Mouse (Mus musculus): ENCODE measurements around the gene Olfr810. TPM values are rescaled to one million over a fixed set of nuclear protein-coding genes. Genes with fewer than 3 reads are reported as not detected.

Gene Olfr810
- total RNA-seq (2015) (not detected in 2 replicates), total RNA-seq (2017) (not detected in 2 replicates)

DNA sequence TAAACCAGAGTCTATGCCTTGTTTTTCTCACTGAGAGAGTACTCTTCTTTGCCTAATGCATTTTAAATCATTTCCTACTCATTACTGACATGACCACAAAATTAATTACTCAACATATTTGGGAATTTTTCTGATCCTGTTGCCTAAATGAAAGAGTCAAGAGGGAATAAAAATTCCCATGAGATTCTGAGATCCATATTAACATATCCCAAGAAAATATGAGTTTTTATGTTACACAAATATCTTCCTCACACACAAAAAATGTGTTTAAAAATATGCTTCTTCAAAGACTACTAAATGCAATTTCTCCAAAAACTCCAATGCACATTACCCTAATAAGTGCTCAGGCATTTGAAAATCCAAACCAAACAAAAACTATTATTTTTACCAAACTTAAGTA is at the start of gene Olfr810:
Gene Olfr810 (minus strand): TSS at position 101 of the 400 bp plus-strand sequence.
- ATAC-seq (replicated peaks; ENCODE audit: poor library complexity), result no peak

DNA sequence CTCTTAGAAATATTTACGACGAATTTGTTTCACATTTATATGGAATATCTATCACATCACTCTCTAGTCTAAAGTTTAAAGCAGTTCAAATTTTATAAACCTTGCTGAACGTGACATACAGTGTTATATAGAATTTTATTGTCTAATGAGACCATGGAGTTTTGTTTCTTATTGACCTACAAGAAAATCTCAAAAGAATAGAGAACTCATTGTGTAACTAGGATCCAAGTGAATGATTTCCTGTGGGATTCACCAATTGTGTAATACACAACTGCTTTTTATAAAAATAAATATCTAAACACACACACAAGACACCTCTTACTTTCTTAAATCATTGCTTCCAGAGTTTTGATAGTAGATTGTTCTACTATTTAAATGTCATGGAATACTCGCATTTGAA is 9.6 kb upstream of the Olfr810 start, which contains the start of gene Olfr811:
Gene Olfr811 (minus strand): TSS at position 101 of the 400 bp plus-strand sequence.
- no peak for ATAC-seq (replicated peaks; ENCODE audit: poor library complexity)

DNA sequence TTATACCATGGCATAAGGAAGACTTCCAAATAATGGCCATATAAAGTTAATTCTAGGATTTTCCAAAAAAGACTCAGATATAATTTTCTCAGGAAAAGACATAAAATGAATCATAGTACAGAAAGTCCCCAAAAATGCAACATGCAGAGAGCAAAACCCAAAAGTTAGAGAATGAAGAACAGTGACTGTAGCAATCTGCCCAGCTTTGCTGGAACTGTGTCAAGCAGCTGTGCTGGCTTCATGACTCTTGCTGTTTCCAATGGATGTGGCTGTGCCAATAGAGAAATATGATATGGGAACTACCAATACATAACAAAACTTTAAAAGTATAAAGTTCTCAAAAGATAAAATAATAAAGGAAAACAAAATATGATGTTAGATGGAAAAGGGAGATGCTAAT is 16.6 kb downstream of the Olfr810 start:
- ATAC-seq (replicated peaks; ENCODE audit: poor library complexity), result no peak

DNA sequence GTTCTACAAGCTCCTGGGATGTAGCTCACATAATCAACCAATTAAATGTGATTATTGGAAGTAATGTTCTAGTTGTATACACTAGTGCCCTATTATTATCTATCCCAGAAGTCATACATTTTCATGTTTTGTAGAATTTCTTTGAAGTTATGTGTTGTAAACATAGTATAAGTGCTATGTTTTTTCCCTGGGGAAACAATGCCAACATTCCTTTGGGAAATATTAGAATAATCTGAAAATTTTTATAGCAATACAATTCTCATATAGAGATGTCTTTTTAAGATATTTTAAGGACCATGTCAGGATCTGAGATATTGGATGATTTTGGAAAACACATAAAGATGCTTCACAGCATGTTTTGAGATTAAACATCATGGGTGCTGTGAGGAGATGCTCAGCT is 20.4 kb downstream of the Olfr810 start, which contains the start of gene Olfr809:
Gene Olfr809 (plus strand): TSS at position 301 of the 400 bp plus-strand sequence.
- ATAC-seq (replicated peaks; ENCODE audit: poor library complexity), result no peak

DNA sequence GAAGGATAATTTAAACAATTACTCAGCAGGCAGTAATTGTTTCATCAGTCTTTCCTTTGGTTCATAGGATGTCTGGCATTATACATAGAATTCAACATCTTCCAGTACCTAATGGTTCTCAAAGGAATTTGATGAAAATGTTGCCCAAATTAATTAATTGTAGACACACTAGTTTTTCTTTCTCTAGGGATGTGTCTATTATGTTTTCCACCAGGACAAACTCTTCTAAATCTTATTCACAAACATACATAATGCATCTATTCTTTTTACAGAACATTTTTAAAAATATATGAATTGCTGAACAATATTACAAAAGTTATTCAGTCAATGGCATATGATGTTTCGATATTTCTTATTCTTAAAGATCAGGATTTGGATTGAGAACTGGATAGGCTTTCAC is 29.5 kb downstream of the Olfr810 start, which contains the start of gene Olfr808:
Gene Olfr808 (plus strand): TSS at position 301 of the 400 bp plus-strand sequence.
- no peak for ATAC-seq (replicated peaks; ENCODE audit: poor library complexity)

DNA sequence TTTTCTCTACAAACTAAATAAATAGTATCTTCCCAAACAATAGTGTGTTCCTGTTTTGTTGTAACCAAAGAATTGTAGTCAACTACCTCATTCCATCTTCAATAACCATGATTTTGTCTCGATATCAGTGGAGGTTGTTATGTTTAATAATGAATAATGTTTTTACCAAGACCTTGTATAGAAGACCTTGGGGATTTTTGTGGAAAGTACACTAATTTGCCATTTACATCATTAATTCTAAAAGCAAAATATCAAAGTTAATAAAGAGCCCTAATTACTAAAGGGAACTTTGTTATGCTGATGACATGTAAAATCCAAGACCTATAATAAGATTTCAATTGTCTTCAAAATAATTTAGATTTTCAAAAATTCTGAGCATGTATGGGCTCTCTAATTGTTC is 37.0 kb downstream of the Olfr810 start, which contains the start of gene Olfr807:
Gene Olfr807 (minus strand): TSS at position 101 of the 400 bp plus-strand sequence.
- ATAC-seq (replicated peaks; ENCODE audit: poor library complexity), result no peak

DNA sequence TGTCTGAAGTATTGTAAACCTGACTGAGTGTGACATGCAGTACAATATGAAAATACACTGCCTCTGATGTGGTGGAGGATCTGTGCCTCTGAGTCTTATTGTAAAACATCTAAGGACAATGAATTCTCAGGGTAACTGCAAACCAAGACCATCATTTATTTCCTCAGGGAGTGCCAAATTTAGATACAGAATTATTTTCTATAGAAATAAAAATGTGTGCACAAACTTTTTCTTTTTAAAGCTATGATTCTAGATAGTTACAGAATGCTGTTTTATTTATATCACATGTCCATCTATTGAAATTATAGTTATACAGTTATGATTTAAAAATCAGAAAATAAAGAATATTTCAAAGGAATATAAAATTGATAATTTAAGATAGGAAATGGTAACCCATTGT is 52.9 kb downstream of the Olfr810 start, which contains the start of gene Olfr806:
Gene Olfr806 (minus strand): TSS at position 101 of the 400 bp plus-strand sequence.
- no peak for ATAC-seq (replicated peaks; ENCODE audit: poor library complexity)

Other genes starting within 250 kb of the Olfr810 start
- not detected in 2 replicates for gene Olfr794, start 227.3 kb downstream of the Olfr810 start, total RNA-seq (2015)
- gene Olfr794, start 227.3 kb downstream of the Olfr810 start, total RNA-seq (2017), result not detected in 2 replicates
- not detected in 2 replicates for gene Olfr796, start 182.3 kb downstream of the Olfr810 start, total RNA-seq (2015)
- not detected in 2 replicates for gene Olfr796, start 182.3 kb downstream of the Olfr810 start, total RNA-seq (2017)
- not detected in 2 replicates for gene Olfr798, start 167.0 kb downstream of the Olfr810 start, total RNA-seq (2015)
- gene Olfr798, start 167.0 kb downstream of the Olfr810 start, total RNA-seq (2017), result not detected in 2 replicates
- not detected in 2 replicates for gene Olfr799, start 157.4 kb downstream of the Olfr810 start, total RNA-seq (2015)
- not detected in 2 replicates for gene Olfr799, start 157.4 kb downstream of the Olfr810 start, total RNA-seq (2017)
- gene Olfr800, start 137.2 kb downstream of the Olfr810 start, total RNA-seq (2015), result not detected in 2 replicates
- not detected in 2 replicates for gene Olfr800, start 137.2 kb downstream of the Olfr810 start, total RNA-seq (2017)
- gene Olfr801, start 121.1 kb downstream of the Olfr810 start, total RNA-seq (2015), result not detected in 2 replicates
- gene Olfr801, start 121.1 kb downstream of the Olfr810 start, total RNA-seq (2017), result not detected in 2 replicates
- gene Olfr802, start 106.7 kb downstream of the Olfr810 start, total RNA-seq (2015), result not detected in 2 replicates
- not detected in 2 replicates for gene Olfr802, start 106.7 kb downstream of the Olfr810 start, total RNA-seq (2017)
- not detected in 2 replicates for gene Olfr803, start 100.6 kb downstream of the Olfr810 start, total RNA-seq (2015)
- not detected in 2 replicates for gene Olfr803, start 100.6 kb downstream of the Olfr810 start, total RNA-seq (2017)
- gene Olfr804, start 91.7 kb downstream of the Olfr810 start, total RNA-seq (2015), result not detected in 2 replicates
- not detected in 2 replicates for gene Olfr804, start 91.7 kb downstream of the Olfr810 start, total RNA-seq (2017)
- gene Olfr805, start 65.5 kb downstream of the Olfr810 start, total RNA-seq (2015), result not detected in 2 replicates
- not detected in 2 replicates for gene Olfr805, start 65.5 kb downstream of the Olfr810 start, total RNA-seq (2017)
- gene Olfr806, start 53.0 kb downstream of the Olfr810 start, total RNA-seq (2015), result not detected in 2 replicates
- gene Olfr806, start 53.0 kb downstream of the Olfr810 start, total RNA-seq (2017), result not detected in 2 replicates
- gene Olfr807, start 37.1 kb downstream of the Olfr810 start, total RNA-seq (2015), result not detected in 2 replicates
- not detected in 2 replicates for gene Olfr807, start 37.1 kb downstream of the Olfr810 start, total RNA-seq (2017)
- not detected in 2 replicates for gene Olfr808, start 29.4 kb downstream of the Olfr810 start, total RNA-seq (2015)
- not detected in 2 replicates for gene Olfr808, start 29.4 kb downstream of the Olfr810 start, total RNA-seq (2017)
- gene Olfr809, start 20.3 kb downstream of the Olfr810 start, total RNA-seq (2015), result not detected in 2 replicates
- gene Olfr809, start 20.3 kb downstream of the Olfr810 start, total RNA-seq (2017), result not detected in 2 replicates
- not detected in 2 replicates for gene Olfr811, start 9.5 kb upstream of the Olfr810 start, total RNA-seq (2015)
- not detected in 2 replicates for gene Olfr811, start 9.5 kb upstream of the Olfr810 start, total RNA-seq (2017)
- gene Olfr812, start 51.2 kb upstream of the Olfr810 start, total RNA-seq (2015), result not detected in 2 replicates
- gene Olfr812, start 51.2 kb upstream of the Olfr810 start, total RNA-seq (2017), result not detected in 2 replicates
- gene Olfr813, start 60.5 kb upstream of the Olfr810 start, total RNA-seq (2015), result not detected in 2 replicates
- gene Olfr813, start 60.5 kb upstream of the Olfr810 start, total RNA-seq (2017), result not detected in 2 replicates
- gene Olfr814, start 84.9 kb upstream of the Olfr810 start, total RNA-seq (2015), result not detected in 2 replicates
- gene Olfr814, start 84.9 kb upstream of the Olfr810 start, total RNA-seq (2017), result not detected in 2 replicates
- not detected in 2 replicates for gene Olfr815, start 111.0 kb upstream of the Olfr810 start, total RNA-seq (2015)
- gene Olfr815, start 111.0 kb upstream of the Olfr810 start, total RNA-seq (2017), result not detected in 2 replicates
- not detected in 2 replicates for gene Olfr816, start 120.7 kb upstream of the Olfr810 start, total RNA-seq (2015)
- gene Olfr816, start 120.7 kb upstream of the Olfr810 start, total RNA-seq (2017), result not detected in 2 replicates
- gene Olfr818, start 154.2 kb upstream of the Olfr810 start, total RNA-seq (2015), result not detected in 2 replicates
- not detected in 2 replicates for gene Olfr818, start 154.2 kb upstream of the Olfr810 start, total RNA-seq (2017)
- gene Olfr819, start 172.3 kb upstream of the Olfr810 start, total RNA-seq (2015), result not detected in 2 replicates
- gene Olfr819, start 172.3 kb upstream of the Olfr810 start, total RNA-seq (2017), result not detected in 2 replicates
- not detected in 2 replicates for gene Olfr247, start 181.2 kb upstream of the Olfr810 start, total RNA-seq (2015)
- gene Olfr247, start 181.2 kb upstream of the Olfr810 start, total RNA-seq (2017), result not detected in 2 replicates
- not detected in 2 replicates for gene Gm10310, start 190.1 kb upstream of the Olfr810 start, total RNA-seq (2015)
- gene Gm10310, start 190.1 kb upstream of the Olfr810 start, total RNA-seq (2017), result not detected in 2 replicates
- gene Olfr820, start 217.7 kb upstream of the Olfr810 start, total RNA-seq (2015), result not detected in 2 replicates
- gene Olfr820, start 217.7 kb upstream of the Olfr810 start, total RNA-seq (2017), result not detected in 2 replicates
- gene Olfr821, start 235.4 kb upstream of the Olfr810 start, total RNA-seq (2015), result not detected in 2 replicates
- not detected in 2 replicates for gene Olfr821, start 235.4 kb upstream of the Olfr810 start, total RNA-seq (2017)

All from megakaryocyte progenitor cell, adult 5-6 weeks (primary cell).